Mouse (Mus musculus): ENCODE results near the gene Plcl1.

Gene Plcl1

GRCm38 (mm10) chr1:55405272-55406022, at the start of gene Plcl1:
Gene Plcl1, plus strand, starts transcription at chr1:55405921.
- DNase-seq (ENCODE audit: low spot score), result peak; percentile 6

- DNase-seq (ENCODE audit: low spot score), result no peak
Observed at GRCm38 (mm10) chr1:55362634-55363033, 43.1 kb upstream of the Plcl1 start.

GRCm38 (mm10) chr1:55363044-55363565, 42.6 kb upstream of the Plcl1 start, which contains the start of gene Boll:
Gene Boll, minus strand, starts transcription at chr1:55363469.
- peak; percentile 32 for DNase-seq (ENCODE audit: low spot score)

- DNase-seq (ENCODE audit: low spot score), result peak; percentile 15
Observed at GRCm38 (mm10) chr1:55363586-55363985, 42.1 kb upstream of the Plcl1 start.

GRCm38 (mm10) chr1:55372626-55373025, 33.1 kb upstream of the Plcl1 start:
- DNase-seq (ENCODE audit: low spot score), result no peak

GRCm38 (mm10) chr1:55380527-55380926, 25.2 kb upstream of the Plcl1 start:
- no peak for DNase-seq (ENCODE audit: low spot score)

- peak; percentile 35 for DNase-seq (ENCODE audit: low spot score)
Observed at GRCm38 (mm10) chr1:55383114-55383773, 22.5 kb upstream of the Plcl1 start.

GRCm38 (mm10) chr1:55399891-55400290, 5.8 kb upstream of the Plcl1 start:
- DNase-seq (ENCODE audit: low spot score), result no peak

GRCm38 (mm10) chr1:55404439-55404838, 1.3 kb upstream of the Plcl1 start:
- peak; percentile 37 for DNase-seq (ENCODE audit: low spot score)

GRCm38 (mm10) chr1:55406023-55406413, 297 bp downstream of the Plcl1 start:
- DNase-seq (ENCODE audit: low spot score), result no peak

- DNase-seq (ENCODE audit: low spot score), result no peak
Observed at GRCm38 (mm10) chr1:55406531-55407375, 1.0 kb downstream of the Plcl1 start.

- DNase-seq (ENCODE audit: low spot score), result no peak
Observed at GRCm38 (mm10) chr1:55410670-55411069, 4.9 kb downstream of the Plcl1 start.

GRCm38 (mm10) chr1:55411079-55411478, 5.4 kb downstream of the Plcl1 start:
- DNase-seq (ENCODE audit: low spot score), result no peak

GRCm38 (mm10) chr1:55412569-55412968, 6.8 kb downstream of the Plcl1 start:
- no peak for DNase-seq (ENCODE audit: low spot score)

- no peak for DNase-seq (ENCODE audit: low spot score)
Observed at GRCm38 (mm10) chr1:55413534-55413933, 7.8 kb downstream of the Plcl1 start.

- DNase-seq (ENCODE audit: low spot score), result no peak
Observed at GRCm38 (mm10) chr1:55418968-55419367, 13.2 kb downstream of the Plcl1 start.

GRCm38 (mm10) chr1:55427607-55428006, 21.9 kb downstream of the Plcl1 start:
- no peak for DNase-seq (ENCODE audit: low spot score)

GRCm38 (mm10) chr1:55429051-55429450, 23.3 kb downstream of the Plcl1 start:
- DNase-seq (ENCODE audit: low spot score), result no peak

GRCm38 (mm10) chr1:55429708-55430107, 24.0 kb downstream of the Plcl1 start:
- no peak for DNase-seq (ENCODE audit: low spot score)

GRCm38 (mm10) chr1:55430587-55430986, 24.9 kb downstream of the Plcl1 start:
- no peak for DNase-seq (ENCODE audit: low spot score)

- no peak for DNase-seq (ENCODE audit: low spot score)
Observed at GRCm38 (mm10) chr1:55436589-55436988, 30.9 kb downstream of the Plcl1 start.

GRCm38 (mm10) chr1:55437095-55437494, 31.4 kb downstream of the Plcl1 start:
- no peak for DNase-seq (ENCODE audit: low spot score)

Measured in c-Kit-positive CD71-positive TER-119-positive erythroid progenitor cells, embryonic 14.5 days (primary cell).